Mouse (Mus musculus): Measurements from ENCODE around the gene Robo2.
"Not testable (repeated sequence)": the region's sequence is repeated elsewhere in the genome, so short reads cannot be mapped to it uniquely, and the experiment has no call there.

The Robo2 gene

DNA sequence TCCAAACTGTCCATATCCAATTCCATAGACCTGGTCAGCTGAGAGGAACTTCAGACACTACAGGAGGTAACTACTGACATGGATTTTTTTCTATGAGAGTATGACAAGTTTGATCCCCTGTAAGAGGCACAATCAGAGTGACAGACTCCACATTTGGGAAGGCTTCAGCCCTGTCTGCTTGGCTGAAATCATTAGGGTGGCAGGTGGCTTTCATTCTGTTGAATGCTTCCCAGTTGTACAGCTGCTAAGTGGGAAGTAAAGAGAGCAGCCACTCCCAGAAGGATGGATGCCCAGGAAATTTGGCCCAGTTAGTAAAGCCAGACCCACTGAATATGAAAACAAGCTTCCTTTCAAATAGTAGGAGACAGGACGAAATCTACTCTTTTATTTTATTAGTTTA, 321.7 kb downstream of the Robo2 start:
- in situ Hi-C loops (cut with MboI, MseI), result no loop called here

- in situ Hi-C loops (cut with MboI, MseI), result no loop called here
Observed at GRCm38 (mm10) chr16:74084188-74084587, 327.4 kb downstream of the Robo2 start.

DNA sequence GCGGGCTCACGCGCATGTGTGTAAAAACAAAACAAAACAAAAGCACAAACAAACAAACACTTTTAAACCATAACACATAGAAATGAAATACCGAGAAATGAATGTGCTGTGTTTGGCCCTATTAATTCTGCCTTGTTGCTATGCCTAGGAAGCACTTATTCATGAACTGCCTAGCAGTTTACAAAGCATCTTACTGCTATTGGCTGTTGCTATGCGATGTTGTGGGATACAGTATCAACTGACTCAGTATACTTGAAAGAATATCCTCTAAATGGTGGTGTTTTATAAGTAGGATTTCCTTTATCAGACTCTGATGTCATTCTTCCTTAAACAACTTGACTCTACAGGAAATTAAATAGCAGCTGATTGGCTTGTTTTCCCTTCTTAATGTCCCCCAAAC, 339.0 kb downstream of the Robo2 start:
- in situ Hi-C loops (cut with MboI, MseI), result no loop called here

DNA sequence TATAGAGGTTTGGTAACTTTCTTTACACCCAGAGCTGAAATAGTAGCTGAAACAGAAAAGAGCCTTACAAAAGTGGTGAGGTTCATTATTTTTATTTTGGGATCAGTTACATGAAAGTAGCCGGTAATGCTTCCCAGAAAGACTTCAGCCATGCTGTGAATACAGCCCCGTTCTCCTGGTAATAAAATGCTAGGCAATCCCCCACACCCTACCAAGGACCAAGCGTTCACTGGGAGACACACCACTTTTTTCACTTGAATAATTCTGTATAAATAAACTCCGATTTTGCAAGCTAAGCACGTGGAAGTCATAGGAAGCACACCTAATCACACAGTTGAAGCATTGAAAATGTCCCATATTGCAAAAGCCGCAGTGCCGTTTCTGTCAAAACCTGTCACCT, 341.0 kb downstream of the Robo2 start:
- in situ Hi-C loops (cut with MboI, MseI), result no loop called here

DNA sequence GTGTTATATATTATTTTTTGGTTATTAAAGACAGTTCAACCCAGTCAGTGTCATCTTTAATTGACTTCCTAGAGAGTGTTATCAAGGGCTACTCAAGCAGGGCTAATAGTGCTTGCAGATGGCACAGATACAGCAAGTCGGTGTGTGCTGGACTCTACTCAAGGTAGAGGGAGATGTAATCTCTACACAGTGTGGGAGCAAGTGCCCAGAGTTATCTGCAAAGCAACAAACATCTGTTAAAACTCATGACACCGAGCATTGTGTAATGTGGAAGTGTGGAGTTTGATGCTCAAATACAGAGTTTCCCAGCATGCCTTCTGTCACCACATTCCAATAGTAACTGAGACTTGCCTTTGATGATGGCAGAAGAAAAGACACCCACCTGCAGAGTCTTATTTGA, 345.7 kb downstream of the Robo2 start:
- in situ Hi-C loops (cut with MboI, MseI), result no loop called here

- in situ Hi-C loops (cut with MboI, MseI), result no loop called here
Observed at GRCm38 (mm10) chr16:74061951-74062350, 349.7 kb downstream of the Robo2 start.

DNA sequence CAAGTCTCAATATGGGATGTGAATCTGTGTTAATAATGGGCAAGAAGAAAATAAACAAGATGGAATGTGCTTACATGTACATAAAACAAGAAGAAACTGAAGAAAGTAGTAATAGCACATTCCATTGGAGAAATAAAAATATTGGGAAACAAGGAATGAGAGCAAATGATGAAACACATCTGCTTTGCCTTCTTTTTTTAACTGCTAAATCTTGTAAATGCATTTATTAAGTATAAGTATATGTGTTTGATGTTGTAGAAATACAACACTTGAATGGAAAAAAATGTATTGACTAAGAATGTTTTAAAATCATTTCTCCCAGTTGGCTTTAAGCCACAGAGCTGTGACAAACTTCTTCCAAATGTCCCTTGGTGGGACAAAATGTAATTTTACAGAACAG, 350.1 kb downstream of the Robo2 start:
- in situ Hi-C loops (cut with MboI, MseI), result no loop called here

DNA sequence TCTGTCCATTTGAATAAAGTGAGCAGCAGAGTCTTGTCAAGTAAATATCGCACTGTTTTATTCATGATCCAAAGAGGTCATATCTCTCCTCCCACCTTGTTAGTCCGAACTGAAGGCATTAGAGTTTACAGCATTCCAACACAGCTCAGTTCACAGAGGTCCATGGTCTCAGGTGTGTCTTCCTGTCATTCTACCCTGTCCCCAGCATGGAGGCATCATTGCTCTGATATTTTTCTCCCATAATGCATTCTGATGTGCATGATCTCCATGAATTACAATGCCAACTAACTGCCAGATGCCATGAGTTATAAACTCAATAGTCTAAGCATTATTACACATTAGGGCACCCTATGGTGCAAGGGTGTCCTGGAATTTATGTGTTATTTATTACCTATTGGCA, 354.7 kb downstream of the Robo2 start:
- in situ Hi-C loops (cut with MboI, MseI), result no loop called here

DNA sequence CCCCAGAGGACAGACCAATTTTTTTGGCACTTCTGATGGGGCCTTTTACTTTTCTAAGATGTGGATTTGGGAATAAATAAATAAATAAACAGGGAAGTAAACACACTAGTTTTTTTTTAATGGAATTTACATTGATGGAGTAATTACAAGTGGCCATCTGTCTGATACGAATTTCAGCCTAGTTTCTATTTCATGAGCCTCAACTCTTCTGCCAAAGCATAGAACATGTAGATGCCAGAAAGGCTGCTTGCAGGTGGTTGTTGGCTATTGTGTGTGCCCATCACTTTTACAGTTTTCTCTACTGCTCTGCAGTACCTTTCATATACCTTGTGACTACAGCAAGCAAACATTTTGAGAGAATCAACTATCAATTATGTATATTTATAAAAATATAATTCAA, 355.4 kb downstream of the Robo2 start:
- in situ Hi-C loops (cut with MboI, MseI), result no loop called here

DNA sequence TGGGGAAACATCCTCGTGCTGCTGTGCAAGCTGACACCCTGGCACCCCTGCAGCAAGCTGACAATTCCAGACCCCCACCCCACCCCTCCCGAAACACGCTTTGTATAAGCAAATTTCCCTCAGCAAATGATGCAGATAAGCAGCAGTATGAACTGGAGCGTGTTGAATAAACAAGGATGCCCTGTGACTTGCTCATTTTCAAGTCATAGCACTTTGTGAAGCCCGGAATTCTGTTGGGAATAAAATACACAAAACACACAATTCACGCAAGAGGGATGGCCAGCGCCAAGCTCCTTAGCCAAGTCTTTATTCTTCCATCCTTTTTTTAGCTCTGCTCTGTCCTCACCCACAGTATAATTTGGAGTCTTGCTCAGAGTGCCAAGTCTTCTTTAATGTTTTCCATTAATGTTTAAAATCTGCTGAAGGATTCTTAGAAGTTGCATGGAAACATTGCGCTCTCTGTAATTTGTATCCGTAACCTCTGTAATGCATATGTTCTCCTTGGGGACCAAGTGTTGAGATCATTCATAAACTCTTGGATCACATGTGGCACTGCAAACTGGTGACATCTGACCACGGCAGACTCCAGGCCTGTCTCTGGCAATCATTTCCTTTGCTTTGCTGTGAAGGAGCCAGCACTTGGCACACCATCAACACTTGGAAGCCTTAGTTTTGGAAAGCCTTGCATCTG, 356.4 kb downstream of the Robo2 start:
- in situ Hi-C loops (cut with MboI, MseI), result no loop called here

GRCm38 (mm10) chr16:74049467-74049866, 362.2 kb downstream of the Robo2 start:
- in situ Hi-C loops (cut with MboI, MseI), result no loop called here

DNA sequence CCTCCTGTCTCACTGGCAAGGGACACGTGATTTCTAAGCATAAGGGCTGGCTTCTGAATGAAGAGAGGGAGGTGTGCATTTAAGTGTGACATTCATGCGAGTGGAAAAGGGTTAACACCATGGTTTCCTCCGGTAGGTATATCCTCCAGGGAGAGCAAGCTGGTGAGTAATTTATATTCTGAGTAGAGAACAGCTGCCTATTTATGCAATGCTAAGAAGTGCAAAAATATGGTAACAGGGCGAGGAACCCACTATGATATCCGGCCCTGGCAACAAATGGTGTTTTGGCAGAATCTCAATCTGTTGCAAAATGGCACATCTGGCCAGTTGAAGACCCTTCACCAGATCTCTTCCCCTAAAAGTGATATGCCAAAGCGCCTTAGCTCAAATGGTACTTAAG, 362.6 kb downstream of the Robo2 start:
- in situ Hi-C loops (cut with MboI, MseI), result no loop called here

GRCm38 (mm10) chr16:74047232-74047631, 364.4 kb downstream of the Robo2 start:
- in situ Hi-C loops (cut with MboI, MseI), result no loop called here

DNA sequence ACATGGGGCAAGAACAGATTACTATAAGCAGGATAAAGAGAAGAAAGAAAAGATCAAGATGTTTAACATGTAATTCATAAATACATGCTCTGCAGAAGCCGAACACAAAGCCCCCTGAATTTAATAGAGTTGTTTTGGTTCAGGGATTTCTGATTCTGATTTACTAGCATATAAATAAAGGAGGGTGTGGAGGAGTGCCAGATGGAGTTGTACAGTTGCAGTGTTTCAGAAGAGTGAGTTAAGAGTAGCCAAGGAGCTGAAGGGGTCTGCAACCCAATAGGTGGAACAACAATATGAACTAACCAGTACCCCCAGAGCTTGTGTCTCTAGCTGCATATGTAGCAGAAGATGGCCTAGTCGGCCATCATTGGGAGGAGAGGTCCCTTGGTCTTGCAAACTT, 370.8 kb downstream of the Robo2 start:
- in situ Hi-C loops (cut with MboI, MseI), result not testable (repeated sequence)

GRCm38 (mm10) chr16:74027822-74028221, 383.8 kb downstream of the Robo2 start:
- in situ Hi-C loops (cut with MboI, MseI), result no loop called here

DNA sequence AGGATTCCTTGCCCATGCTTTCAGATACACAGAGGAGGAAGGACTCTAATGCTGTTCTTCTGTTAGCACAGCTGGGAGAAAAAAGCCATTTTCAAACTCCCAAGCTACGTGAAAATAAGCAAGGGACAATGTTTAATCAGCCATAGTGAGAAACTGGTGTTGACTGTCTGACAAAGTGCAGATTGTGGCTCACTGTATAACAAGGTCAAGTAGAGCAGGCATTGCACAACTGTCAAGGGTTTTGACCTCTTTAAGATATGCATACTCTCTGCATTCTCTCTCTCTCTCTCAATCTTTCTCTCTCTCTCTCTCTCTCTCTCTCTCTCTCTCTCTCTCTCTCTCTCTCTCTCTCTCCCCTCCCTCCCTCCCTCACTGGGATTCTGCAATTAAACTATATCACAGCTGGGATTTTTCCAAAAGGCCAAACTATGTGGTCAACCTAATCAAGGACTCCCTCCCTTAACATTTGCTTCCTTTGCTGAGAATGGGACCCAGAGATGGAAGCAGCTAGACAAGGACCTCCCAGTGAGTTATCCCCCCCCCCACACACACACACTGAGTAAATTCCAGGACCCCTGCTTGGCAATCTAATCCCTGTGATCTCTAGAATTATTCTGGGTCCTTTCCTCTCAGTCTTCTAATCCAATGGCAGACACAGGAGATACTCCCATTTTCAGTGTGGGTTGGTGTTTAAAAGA, 389.2 kb downstream of the Robo2 start:
- in situ Hi-C loops (cut with MboI, MseI), result no loop called here

DNA sequence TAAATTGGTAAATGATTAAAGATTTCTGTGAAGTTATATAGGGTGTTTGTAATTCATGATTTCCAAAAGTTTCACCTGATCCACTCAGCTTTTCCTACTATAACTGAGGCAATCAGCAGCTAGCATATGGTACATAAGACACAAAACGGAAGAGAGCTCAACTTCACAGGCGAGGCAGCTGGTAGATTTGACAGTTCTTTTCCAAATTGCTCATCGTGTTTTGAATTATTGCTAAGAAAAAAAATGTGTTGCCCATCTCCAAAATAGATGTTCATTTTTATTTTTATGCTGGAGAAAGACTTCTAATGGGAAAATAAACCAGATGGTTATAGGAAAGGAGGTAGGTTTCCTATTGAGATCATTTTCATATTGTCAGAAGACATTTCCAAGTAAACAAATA, 405.9 kb downstream of the Robo2 start:
- in situ Hi-C loops (cut with MboI, MseI), result no loop called here

DNA sequence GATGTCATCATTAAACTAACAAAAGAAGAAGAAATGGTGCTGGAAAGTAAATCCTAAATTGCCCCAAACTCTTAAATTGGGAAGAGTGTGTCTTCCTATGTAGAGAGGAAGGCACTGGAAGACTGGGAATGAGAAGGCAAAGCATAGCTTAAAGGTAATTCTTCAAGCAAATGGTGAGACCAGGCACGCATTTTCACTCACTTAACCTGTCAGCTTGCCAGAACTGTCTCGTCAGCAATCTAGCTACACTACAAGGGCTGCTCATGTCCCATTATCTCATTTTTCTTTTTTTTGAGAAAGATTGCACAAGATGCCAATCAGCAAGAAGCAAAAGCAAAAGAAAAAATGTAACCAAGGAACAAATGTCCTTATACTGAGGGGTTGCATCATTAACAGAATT, 410.3 kb downstream of the Robo2 start:
- in situ Hi-C loops (cut with MboI, MseI), result no loop called here

- in situ Hi-C loops (cut with MboI, MseI), result no loop called here
Observed at GRCm38 (mm10) chr16:73991212-73991611, 420.4 kb downstream of the Robo2 start.

GRCm38 (mm10) chr16:73969573-73969972, 442.1 kb downstream of the Robo2 start:
- in situ Hi-C loops (cut with MboI, MseI), result no loop called here

DNA sequence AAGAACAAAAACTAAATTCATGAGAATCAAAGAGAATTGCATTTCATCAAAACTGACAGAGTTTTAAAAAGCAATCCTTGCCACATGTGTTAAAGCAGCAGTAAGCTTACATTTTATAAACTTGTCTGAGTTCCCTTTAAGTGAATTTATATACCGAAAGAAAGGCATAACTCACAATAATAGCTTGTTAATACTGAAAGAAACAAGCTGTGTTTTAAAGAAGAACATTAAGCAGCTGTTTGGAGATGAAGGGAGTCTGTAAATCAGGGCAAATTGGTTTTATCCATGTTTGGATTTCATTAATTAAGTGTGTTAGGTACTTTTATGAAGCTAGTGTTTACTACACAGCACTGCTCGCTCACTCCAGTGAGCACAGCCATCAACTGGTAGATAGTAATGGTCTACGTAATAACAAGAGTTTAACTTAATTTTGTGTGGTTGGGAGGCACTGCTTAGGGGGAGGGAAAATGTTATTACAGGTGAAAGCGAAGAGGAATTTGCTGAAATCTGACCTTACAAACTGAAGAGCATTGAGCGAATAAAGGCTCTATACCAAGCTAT, 447.2 kb downstream of the Robo2 start:
- in situ Hi-C loops (cut with MboI, MseI), result no loop called here

DNA sequence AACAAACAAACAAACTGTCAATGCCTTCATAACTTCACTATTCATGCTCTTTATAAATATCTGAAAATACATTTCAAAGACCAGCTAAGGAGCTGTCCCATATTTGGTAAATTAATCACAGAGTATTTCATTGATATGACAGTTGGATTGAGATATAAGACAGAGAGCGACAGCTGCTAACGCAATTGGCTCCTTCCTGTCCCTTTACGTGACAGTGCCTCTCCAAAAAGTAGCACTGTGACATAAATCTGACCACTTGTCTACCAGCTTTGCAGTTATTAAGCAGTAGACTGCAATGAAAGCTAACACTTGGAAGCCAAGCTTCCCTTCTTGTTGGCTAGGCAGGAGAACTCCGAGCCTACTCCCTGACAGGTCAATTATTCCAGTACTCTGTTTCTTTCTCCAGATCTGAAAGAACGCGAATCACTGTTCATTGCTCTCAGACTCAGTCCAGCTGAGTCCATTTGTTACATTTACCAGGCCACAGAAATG, 452.1 kb downstream of the Robo2 start:
- in situ Hi-C loops (cut with MboI, MseI), result no loop called here

- in situ Hi-C loops (cut with MboI, MseI), result no loop called here
Observed at GRCm38 (mm10) chr16:73958524-73958846, 453.1 kb downstream of the Robo2 start.

Measured in regulatory T cell (primary cell).